Mouse (Mus musculus): ENCODE measurements at regions not wholly inside any gene's neighbourhood (a gene's known extent, or its start where the extent isn't known, plus 50 kb on each side); places are given as distances from the start of the nearest gene placed in this dataset.

DNA sequence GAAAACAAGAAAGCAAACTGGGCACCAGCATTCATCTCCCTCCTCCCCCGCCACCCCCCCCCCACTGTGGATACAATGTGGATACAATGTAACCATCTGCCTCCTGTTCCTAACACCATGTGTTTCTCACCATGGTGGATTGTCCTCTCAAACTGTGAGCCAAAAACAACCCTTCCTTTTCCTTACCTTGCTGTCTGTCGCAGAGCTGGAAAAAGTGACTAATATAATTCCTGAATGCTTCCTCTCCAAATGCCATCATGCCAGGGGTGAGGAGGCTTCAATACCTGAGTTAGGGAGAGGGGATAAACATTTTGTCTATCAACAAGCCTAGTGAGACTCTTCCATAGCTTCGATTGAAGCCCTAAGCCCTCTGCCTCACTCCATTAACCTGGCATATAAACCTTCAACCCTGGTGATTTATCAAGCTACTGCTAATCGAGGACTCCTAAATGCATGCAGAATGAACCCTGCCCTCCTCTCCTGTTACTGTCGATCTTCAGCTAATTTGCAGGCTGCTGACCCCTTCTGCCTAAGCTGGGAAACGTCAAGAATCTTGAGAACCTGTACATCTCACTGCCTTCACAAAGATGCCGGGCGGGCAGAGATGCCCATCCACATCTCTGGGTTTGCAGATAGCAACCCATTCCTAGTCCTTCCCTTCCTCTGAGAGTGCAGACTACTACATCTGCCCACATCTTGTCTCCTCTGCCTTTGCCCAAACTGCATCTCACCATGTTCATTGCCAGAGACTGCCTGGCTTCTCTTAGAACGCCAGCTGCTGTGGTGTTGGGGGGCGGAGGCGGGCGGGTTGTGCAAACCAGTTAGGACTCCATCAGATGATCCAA, 184.3 kb upstream of the Rpl38 start:
- peak; percentile 74 to 79 for DNase-seq

DNA sequence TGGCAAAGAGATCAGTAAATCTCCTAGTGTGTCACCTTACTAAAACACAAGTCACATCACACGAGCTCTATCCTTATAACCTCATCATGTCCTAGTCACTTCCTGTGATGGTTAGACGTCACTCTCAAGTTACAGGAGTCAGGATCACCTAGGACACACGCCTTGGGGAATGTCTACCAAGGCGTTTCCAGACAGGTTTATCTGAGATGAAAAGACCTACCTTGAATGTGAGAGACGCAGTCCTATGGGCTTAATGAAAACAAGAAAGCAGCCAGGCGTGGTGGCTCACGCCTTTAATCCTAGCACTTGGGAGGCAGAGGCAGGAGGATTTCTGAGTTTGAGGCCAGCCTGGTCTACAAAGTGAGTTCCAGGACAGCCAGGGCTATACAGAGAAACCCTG, 185.0 kb upstream of the Rpl38 start:
- peak in 1 of 2 experiments; percentile 49 for DNase-seq

DNA sequence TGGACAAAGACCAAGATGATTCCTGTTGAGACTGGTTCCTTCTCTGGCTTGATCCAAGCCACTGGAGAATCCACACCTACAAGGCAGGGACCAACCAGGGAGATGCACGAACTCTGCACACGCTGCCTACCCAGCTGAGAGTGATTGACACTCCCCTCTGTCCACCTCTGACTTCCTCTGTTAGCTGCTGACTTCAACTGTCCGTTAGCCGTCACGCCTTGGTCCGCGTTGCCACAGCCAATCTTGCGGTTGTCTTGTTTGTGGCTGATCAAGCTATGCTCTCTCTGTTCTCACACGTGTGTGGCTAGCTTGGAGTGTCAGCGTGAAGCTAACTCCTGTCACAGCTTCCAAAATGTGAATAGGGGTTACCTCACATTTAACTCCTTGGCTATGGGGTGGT, 186.3 kb upstream of the Rpl38 start:
- DNase-seq: peak in 1 of 2 experiments; percentile 39

DNA sequence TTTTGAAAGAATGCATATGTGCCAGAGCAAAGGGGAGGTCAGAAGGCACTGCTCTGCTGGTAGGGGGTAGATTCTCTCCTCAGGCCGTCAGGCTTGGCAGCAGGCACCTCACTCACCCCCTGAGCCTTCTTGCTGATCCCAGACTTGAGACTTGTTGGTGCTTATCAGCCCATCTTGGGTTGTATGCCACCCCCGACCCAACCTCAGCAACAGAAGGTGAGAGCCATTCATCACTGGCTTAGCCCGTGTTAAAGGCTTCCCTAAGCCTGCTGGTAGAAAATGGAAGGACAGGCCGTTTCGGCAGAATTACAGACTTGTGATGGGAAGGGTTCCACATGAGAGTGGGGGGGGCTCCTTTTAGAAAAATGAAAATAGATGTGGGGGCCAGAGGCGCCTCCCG, 187.3 kb upstream of the Rpl38 start:
- DNase-seq: no peak

DNA sequence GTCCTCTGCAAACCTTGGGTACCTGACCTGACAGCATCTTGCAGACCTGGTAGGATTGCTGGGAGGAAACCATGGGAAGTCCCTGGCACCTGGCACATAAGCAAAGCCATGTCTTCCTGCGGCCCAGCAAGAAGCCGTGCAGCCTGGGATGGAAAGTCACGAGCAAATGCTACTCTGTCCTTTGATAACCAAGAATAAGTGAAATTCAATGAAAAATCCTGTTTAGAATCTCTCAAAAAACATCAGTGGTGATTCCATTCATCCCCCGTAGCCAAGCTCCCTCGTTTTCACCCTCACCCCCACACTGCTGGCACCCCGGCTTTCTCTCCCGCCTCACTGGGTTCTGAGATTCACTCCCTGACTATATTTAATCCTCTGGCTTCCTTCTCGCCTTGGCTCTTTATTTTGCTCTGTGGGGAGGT, 188.2 kb upstream of the Rpl38 start:
- DNase-seq: peak; percentile 64 to 65

DNA sequence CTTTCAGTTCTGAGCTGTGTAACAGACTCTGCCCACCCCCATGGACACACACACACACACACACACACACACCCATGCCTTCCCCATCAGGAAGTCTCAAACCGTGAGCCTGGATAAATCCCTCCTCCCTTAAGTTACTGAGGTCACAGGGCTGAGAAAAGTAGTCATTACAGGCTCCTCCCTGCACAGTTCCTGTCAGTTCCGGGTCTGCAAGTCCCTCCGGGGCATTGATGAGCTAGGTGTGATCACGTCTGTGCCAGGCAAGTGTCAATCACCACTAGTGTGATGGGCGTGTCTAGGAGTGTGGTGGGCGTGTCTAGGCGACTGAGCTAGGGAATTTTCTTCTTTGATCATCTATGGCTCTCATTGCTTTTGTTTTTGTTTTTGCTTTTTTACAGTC, 189.6 kb upstream of the Rpl38 start:
- no peak for DNase-seq

DNA sequence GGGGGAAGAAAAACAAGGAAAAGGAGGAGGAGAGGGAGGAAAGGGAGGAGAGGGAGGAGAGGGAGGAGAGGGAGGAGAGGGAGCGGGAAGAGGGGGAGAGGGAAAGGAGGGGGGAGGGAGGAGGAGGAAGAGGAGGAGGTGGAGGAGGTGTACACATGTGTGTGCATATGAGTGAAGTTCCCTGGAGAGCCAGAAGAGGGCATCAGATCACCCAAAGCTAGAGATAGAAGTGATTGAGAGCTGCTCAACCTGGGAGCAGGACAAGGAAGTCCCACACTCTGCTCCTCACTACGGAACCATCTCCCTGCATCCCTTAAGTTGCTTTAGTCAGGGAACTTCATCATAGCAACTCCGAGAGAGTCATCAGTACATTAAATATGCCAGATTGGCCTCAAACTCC, 191.0 kb upstream of the Rpl38 start:
- DNase-seq: peak; percentile 69 to 75

DNA sequence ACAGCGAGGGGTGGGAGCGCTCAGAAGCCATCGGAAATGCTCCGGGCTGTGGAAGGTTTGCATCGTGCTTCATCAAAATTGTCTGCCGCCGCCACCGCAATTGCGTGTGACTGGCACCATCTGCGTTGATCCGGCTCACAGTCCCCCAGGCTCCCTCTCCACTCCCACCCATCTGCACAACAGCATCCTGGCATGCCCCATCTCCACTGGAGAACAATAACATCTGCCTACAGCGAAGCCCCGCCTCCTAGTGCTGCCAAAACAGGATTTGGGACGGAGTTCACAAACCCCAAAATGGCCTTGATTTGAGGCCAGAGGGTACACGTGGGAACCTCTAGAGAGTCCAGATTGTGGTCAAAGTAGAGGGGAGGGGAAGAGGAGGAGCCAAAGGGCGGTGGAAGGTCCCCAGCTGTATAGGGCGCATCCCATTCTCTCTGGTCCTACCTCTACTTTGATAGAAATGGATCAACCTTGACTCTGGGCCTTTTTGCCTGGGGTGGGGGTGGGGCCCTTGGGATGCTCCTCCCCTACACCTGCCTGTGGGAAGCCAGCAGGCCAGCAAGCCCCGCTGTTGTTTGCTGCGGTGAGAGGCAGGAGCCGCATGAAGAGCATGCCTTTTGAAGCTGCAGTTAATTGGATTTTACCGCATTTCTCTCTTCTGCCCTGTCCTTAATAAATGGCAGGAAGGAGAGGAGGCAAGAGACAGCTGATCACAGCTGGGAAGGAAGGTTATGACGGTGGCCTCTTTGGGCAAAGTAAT, 195.6 kb upstream of the Rpl38 start:
- no peak for DNase-seq

DNA sequence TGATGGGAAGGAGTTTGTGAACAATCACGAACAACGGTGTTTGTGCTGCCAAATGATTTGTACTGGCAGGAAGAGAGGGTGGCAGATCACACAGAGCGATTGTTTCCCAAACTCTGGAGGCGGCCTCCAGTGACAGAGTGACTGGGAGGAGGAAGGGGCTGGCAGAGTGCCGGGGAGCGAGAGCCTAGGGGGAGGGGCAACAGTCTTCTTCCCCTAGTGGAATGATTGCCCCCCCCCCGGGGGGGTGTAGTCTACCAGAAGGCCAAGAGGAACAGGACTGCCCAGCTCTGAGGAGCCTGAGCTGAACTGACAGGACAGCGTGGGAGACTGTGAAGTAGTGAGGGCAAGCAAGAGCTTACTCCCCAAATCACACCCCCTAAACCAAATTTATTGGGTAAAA, 199.9 kb upstream of the Rpl38 start:
- DNase-seq: peak; percentile 63 to 69

DNA sequence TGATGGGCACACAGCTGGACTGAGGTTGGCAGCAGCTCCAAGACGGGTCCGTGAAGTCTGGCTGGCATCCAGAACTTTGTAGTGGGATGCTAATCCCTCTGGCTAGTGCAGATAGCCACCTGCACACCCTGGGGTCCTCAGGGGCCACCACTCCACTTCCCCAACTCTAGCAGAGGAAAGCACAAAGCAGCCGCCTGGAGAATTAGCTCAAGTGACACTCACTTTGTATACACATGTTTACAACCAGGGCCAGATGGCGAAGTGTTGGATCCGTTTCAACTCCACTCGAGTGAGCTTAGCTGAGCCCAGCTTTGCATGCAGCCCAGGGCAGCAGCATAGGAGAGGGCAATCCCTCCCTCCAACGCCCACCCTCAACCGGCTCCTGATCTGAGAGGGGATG, 200.5 kb upstream of the Rpl38 start:
- peak; percentile 63 to 70 for DNase-seq

DNA sequence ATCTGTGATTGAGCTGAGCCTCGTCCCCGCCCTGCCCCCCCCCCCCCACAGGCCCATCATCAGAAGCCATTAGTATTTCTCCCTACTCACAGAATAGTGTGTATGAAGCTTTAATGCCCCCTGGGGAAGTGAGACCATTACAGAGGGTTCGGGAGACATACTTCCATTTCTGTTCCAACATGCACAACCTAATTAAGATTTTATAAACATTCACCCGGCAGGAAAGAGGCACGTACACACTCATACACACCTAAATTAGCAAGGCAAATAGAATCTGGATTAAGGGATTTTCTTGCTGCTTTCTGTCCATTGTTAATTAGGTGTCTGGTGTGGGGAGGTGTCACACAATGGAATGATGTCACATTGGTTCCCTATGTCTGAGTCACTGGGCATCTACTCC, 202.8 kb upstream of the Rpl38 start:
- no peak for DNase-seq

DNA sequence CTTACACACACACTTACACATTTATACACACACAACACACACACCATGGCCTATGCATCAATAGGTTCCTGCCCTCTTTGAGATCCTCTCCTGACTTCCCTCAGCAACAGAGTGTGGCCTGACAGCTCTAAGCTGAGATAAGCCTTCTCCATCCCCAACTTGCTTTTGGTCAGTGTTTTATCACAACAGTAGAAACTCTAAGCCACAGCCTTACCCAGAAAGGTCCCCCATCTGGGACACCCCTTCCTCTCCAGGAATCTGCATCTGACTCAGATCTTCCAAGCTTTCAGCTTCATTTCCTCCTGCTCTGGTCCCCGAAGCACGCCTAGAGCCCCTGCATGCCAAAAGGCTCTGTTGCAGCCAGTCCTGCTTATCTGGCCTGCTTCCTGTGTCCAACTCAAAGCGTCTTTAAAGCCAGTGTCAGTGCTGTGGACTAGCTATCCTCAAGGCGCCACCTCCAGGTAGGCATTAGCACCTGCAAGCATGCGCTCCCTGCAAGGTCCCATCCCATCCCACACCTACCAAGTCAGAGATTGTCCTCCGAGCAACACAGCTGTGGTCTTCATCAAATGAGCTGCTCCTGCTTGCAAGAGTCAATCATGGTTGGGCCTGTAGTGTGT, 205.5 kb upstream of the Rpl38 start:
- DNase-seq: peak; percentile 74 to 80

DNA sequence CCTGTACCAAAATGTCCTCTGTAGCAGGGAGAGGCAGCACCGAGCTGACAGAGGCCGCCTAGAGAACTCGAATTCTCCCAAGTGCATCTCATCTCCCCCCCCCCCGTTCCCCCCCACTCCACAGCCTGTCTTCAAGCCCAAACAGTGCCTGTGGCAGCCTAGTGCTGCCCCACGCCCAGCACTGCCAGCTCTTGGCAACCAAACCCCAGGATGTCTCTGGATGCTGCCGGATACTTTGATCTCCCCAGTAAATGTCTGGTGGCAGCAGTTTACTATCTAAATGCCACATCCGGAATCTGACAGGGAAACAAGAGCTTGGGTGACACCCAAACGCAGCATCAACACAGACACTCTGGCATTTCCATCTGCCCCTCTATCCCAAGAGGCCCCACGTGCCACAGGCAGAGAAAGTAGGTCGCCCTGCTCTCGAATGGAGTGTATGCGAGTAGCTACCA, 213.4 kb upstream of the Rpl38 start:
- DNase-seq: peak; percentile 61 to 65

DNA sequence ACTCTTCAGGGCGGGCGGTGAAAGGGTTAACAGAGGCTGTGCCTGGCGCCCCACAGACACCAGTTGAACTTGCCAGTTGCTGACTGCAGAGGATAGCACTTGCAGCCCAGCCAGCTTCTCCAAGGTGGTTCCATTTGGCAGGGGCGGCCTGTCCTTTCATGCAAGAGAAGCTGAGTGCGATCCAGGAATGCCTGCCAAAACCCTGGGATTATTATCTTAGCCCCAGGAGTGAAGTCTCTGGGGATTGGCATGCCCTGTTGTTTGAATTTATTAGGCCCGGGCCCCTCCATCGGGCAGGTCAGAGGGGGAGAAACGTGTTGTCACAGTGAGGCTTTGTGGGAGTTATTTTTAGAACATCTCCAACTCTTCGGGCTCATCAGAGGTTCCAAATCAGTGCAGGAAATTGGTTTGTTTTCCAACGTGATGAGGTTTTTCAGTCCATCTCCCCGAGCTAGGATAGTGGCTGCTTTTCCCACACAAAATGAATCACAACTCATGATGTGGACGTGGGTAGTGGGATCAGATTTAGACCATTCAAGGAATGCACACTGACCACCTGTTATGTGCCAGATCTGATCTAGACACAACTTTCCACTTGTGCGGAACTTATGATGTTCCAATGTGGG, 219.4 kb upstream of the Rpl38 start:
- DNase-seq: peak; percentile 85

DNA sequence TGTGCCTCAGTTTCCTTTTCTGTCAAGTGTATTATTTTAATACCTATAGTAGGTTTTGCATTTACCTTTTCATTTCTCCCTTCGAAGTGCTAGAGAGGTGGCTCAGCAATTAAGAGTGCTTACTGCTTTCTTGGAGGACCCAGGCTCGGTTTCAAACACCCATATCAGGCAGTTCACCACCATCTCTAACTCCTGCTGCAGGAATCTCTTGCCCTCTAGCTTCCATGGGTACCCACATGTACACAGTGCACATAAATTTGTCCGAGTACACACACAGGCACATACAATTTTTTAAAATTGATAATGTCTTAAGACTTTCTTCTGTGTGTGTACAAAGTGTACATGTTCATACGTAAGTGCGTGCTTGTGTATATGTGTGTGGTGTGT, 220.9 kb upstream of the Rpl38 start:
- no peak for DNase-seq

DNA sequence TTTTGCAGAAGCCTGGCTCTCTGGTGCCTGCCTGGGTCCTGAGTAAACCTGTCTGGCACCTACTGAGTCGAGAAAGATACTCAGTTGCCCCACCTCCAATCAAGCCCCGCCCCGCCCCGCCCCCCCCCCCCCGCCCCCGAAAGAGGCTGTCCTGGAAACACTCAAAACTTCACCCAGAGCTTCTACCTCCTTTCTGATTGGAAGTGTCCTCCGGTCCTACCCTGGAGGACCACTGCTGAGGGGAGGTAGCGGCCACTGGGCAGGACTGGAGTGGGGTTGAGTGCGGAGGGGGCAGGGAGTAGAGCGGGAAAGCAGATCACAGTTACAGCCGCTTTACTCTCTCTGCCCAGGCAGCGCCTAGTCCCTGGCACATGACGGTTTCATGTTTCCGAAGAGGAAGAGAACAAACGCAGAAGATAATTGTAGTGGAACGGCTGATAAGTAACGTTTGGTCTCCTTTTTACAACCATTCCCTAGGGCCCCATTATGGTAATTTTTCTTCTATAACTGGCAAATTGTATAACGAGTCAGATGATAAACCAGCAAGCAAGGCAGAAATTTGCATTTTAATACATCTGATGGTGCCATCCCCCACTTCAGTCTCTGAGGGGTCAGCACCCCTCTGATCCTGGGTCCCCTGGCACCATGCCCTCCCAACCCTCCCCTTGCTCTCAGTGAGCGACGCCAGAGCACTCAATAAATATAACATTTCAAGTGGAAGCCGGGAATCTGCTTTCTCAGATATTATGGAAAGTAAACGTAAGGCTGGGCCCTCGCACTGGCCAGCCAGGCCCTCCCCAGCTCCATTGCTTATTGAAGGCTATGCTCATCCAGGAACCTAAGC, 221.5 kb upstream of the Rpl38 start:
- DNase-seq: no peak

DNA sequence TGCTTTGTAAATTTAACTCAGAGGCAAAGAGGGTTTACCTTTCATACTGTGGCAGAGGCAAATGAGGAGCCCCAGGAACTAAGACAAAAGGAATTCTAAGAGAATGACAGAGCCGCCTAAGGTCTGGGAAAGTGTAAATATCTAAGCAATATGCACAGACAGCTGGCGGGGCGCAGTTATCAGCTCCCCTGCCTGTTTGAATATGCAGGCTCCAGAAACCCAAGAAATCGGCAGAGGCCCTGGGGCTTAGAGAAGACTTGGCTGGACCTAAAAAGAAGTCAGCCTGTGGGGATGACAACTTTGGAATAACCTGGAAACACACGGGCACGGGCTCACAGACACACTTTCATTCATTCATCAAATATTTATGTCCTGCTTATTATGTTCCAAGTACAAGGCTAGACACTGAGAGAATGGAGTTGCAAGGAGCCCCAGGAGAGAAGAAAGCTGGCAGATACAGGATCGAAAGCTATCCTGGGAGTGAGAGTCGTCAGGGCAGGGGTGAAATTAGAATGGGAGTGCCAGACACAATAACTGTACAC, 222.2 kb upstream of the Rpl38 start:
- DNase-seq: no peak

DNA sequence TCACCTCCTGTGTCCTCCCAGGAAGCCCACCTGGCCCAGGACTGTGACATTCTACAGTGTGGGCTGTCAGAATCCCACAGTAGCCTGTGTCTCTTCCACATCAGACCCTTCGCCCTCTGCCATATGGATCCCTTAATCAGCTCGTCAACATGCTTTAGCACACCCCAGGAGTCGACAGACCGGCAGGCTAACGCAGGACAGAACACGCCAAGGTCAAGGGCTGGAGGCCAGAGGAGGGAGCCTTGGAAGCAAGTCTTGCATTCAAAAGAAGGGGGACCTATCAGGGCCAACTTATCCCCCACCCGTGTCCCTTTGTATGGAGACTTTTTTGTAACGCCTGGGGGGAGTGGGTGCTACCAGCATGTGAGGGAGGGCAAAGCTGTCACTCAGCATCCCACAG, 224.1 kb upstream of the Rpl38 start:
- no peak for DNase-seq

DNA sequence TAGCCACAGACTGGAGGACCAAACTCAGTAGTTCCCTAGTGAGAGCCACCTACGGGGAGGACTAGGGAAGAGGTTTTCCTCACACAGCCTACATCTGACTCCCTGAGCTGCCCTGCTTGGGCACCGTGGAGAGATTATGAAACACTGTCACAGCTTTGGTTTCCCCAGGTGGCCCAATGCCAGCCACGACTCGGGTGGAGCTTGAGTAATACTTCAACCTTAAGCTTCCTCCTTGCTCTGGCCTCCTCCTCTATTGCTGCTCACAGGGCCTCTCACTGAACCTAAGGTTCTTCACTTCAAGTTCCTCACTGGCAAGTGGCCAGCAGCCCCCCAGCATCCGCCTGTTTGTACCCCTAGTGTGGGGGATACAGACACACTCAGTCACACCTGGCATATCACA, 224.9 kb upstream of the Rpl38 start:
- DNase-seq: no peak

DNA sequence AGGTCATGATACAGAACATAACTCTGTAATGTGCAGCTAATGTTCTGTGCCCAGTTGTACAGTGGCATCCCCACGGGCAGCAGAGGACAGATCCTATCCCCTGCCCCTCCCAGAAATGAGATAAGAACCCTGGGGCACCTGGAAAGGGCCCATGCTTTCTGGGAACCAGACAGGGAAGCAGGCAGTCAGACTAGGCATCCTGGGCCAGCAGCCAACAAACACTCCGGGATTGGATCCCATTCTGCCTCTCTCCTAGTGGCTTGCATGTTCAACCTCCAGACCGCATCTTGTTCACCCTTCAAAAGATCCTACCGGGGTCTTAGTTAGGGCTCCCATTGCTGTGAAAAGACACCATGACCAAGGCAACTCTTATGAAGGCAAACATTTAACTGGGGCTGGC, 229.0 kb upstream of the Rpl38 start:
- peak; percentile 55 to 63 for DNase-seq

DNA sequence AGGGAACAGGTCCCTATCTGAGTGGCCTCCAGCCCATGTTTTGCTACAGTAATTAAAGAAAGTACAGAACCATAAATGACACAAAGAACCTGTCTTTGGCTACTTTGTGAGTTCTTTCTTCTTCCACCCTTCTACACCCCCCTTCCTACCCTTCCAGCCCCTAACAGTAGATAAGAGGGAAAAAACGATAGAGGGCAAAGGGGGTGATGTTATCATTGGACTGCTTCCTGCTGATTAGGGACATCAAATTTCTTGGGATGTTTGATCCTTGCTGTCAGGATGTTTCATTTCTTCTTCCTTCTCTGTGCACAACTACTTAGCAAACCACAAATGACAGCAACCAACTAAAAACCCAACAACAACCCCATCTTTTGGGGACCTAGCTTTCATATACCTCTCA, 232.5 kb upstream of the Rpl38 start:
- no peak for DNase-seq

DNA sequence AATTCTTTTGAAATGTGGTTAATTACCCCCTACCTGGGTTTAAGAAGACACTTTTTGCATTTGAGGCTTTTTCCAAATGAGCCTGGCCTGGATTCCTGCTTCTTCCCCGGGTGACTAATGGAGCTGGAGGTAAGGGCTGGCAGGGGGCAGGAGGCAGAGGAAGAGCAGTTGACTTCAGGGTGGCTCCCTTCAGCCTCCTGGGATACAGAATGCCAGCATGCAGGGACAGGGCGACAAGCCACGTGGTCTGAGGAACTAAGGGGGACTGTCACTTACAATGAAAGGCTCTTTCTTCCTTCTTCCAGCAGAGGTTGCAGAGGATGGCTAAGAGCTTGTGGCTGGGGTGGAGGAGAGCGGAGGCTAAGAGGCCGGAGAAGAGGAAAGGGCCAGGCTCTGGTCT, 234.8 kb upstream of the Rpl38 start:
- DNase-seq: peak in 1 of 2 experiments; percentile 20

Data from cerebellum, adult 18-20 months (tissue).